Mouse (Mus musculus): ENCODE measurements at regions not wholly inside any gene's neighbourhood (a gene's known extent, or its start where the extent isn't known, plus 50 kb on each side); places are given as distances from the start of the nearest gene placed in this dataset.

DNA sequence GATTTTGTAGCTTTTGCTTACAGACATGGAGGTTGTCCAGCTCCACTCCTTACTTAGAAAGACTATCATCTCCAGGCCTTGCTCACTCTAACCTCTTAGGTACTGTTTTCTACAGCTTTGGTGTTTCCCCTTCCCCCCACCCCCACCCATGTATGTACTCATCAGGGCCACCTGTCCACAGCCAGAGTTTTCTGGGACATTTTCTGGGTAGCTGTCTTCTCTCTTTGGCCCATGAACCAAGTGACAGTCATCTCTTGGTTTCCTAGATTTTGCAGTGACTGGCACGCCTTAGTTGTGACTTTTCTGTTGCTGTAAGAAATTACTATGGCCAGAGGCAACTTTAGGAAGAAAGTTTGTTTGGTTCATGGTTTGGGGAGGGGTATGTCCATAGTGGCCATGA lies 181.8 kb upstream of the Klf3 start:
- no peak overlapping the region for H3K4me2 ChIP-seq
- H3K9ac ChIP-seq (ENCODE audit: low read depth, low read length), result no peak overlapping the region
- peaks cover 12% of the 10 kb centered on the region for H3K4me1 ChIP-seq (replicated peaks; ENCODE audit: control insufficient read depth, insufficient read depth, low read length)
- WGBS, result 81% methylated on average over 1 of the region's 1 CpGs
- no peak overlapping the region for H3K4me3 ChIP-seq (ENCODE audit: low read depth, low read length)
- no peak overlapping the region for H3K27ac ChIP-seq (ENCODE audit: low read depth, low read length)
- DNase-seq (ENCODE audit: low spot score), result no peak
- H3K27me3 ChIP-seq (replicated peaks; ENCODE audit: control insufficient read depth, insufficient read depth, low read length), result peaks cover under 1% of the 10 kb centered on the region; the same call in 1 of the 2 replicates
- no peak for ATAC-seq (replicated peaks; ENCODE audit: low FRiP score)
- no peaks in the 10 kb centered on the region for H3K36me3 ChIP-seq (ENCODE audit: control insufficient read depth, insufficient read depth, low read length)
- H3K9me3 ChIP-seq (ENCODE audit: control insufficient read depth, low read length), result no peaks in the 10 kb centered on the region

GRCm38 (mm10) chr5:64623653-64624052 lies 179.5 kb upstream of the Klf3 start:
- Histone ChIP-seq H3K9me3 (ENCODE audit: control insufficient read depth, low read length) (no peaks in the 10 kb centered on the region), H3K36me3 (ENCODE audit: control insufficient read depth, insufficient read depth, low read length) (no peaks in the 10 kb centered on the region), H3K4me3 (ENCODE audit: low read depth, low read length) (no peak overlapping the region), H3K4me2 (no peak overlapping the region), H3K27me3 (replicated peaks; ENCODE audit: control insufficient read depth, insufficient read depth, low read length) (peaks cover 3% of the 10 kb centered on the region; the same call in 1 of the 2 replicates), H3K27ac (ENCODE audit: low read depth, low read length) (no peak overlapping the region), H3K9ac (ENCODE audit: low read depth, low read length) (no peak overlapping the region), H3K4me1 (replicated peaks; ENCODE audit: control insufficient read depth, insufficient read depth, low read length) (peaks cover 14% of the 10 kb centered on the region)
- ATAC-seq (replicated peaks; ENCODE audit: low FRiP score) (peak; percentile 53), DNase-seq (ENCODE audit: low spot score) (no peak)
- 69% methylated on average over 3 of the region's 3 CpGs for WGBS

- H3K27me3 ChIP-seq (replicated peaks; ENCODE audit: control insufficient read depth, insufficient read depth, low read length), result peaks cover 3% of the 10 kb centered on the region; the same call in 1 of the 2 replicates
- H3K4me2 ChIP-seq, result no peak overlapping the region
- no peaks in the 10 kb centered on the region for H3K36me3 ChIP-seq (ENCODE audit: control insufficient read depth, insufficient read depth, low read length)
- H3K4me1 ChIP-seq (replicated peaks; ENCODE audit: control insufficient read depth, insufficient read depth, low read length), result peaks cover 14% of the 10 kb centered on the region
- ATAC-seq (replicated peaks; ENCODE audit: low FRiP score), result no peak
- no peaks in the 10 kb centered on the region for H3K9me3 ChIP-seq (ENCODE audit: control insufficient read depth, low read length)
- H3K9ac ChIP-seq (ENCODE audit: low read depth, low read length), result no peak overlapping the region
- no peak overlapping the region for H3K4me3 ChIP-seq (ENCODE audit: low read depth, low read length)
- no peak overlapping the region for H3K27ac ChIP-seq (ENCODE audit: low read depth, low read length)
- WGBS, result 77% methylated on average over 6 of the region's 6 CpGs
- DNase-seq (ENCODE audit: low spot score), result no peak
Measured at GRCm38 (mm10) chr5:64624205-64624604, 179.0 kb upstream of the Klf3 start.

GRCm38 (mm10) chr5:64625421-64625820 lies 177.8 kb upstream of the Klf3 start:
- no peak for ATAC-seq (replicated peaks; ENCODE audit: low FRiP score)
- peaks cover 3% of the 10 kb centered on the region; the same call in 1 of the 2 replicates for H3K27me3 ChIP-seq (replicated peaks; ENCODE audit: control insufficient read depth, insufficient read depth, low read length)
- no peaks in the 10 kb centered on the region for H3K9me3 ChIP-seq (ENCODE audit: control insufficient read depth, low read length)
- no peak overlapping the region for H3K9ac ChIP-seq (ENCODE audit: low read depth, low read length)
- peaks cover 14% of the 10 kb centered on the region for H3K4me1 ChIP-seq (replicated peaks; ENCODE audit: control insufficient read depth, insufficient read depth, low read length)
- H3K36me3 ChIP-seq (ENCODE audit: control insufficient read depth, insufficient read depth, low read length), result no peaks in the 10 kb centered on the region
- H3K27ac ChIP-seq (ENCODE audit: low read depth, low read length), result no peak overlapping the region
- H3K4me3 ChIP-seq (ENCODE audit: low read depth, low read length), result no peak overlapping the region
- no peak overlapping the region; the same call in 1 of the 2 replicates for H3K4me2 ChIP-seq
- DNase-seq (ENCODE audit: low spot score), result no peak
- WGBS, result 74% methylated on average over 4 of the region's 4 CpGs

GRCm38 (mm10) chr5:64625841-64626298 lies 177.3 kb upstream of the Klf3 start:
- Histone ChIP-seq H3K9ac (ENCODE audit: low read depth, low read length) (no peak overlapping the region), H3K4me1 (replicated peaks; ENCODE audit: control insufficient read depth, insufficient read depth, low read length) (peaks cover 14% of the 10 kb centered on the region), H3K27ac (ENCODE audit: low read depth, low read length) (no peak overlapping the region), H3K4me2 (no peak overlapping the region; the same call in 1 of the 2 replicates), H3K36me3 (ENCODE audit: control insufficient read depth, insufficient read depth, low read length) (no peaks in the 10 kb centered on the region), H3K27me3 (replicated peaks; ENCODE audit: control insufficient read depth, insufficient read depth, low read length) (peaks cover 3% of the 10 kb centered on the region; the same call in 1 of the 2 replicates), H3K9me3 (ENCODE audit: control insufficient read depth, low read length) (no peaks in the 10 kb centered on the region), H3K4me3 (ENCODE audit: low read depth, low read length) (no peak overlapping the region)
- WGBS, result 27% methylated on average over 6 of the region's 6 CpGs
- DNase-seq (ENCODE audit: low spot score) (no peak), ATAC-seq (replicated peaks; ENCODE audit: low FRiP score) (no peak)

- Histone ChIP-seq H3K27ac (ENCODE audit: low read depth, low read length) (no peak overlapping the region), H3K36me3 (ENCODE audit: control insufficient read depth, insufficient read depth, low read length) (no peaks in the 10 kb centered on the region), H3K4me3 (ENCODE audit: low read depth, low read length) (no peak overlapping the region), H3K27me3 (replicated peaks; ENCODE audit: control insufficient read depth, insufficient read depth, low read length) (peaks cover 3% of the 10 kb centered on the region; the same call in 1 of the 2 replicates), H3K9ac (ENCODE audit: low read depth, low read length) (no peak overlapping the region), H3K4me2 (no peak overlapping the region), H3K9me3 (ENCODE audit: control insufficient read depth, low read length) (no peaks in the 10 kb centered on the region), H3K4me1 (replicated peaks; ENCODE audit: control insufficient read depth, insufficient read depth, low read length) (peaks cover 14% of the 10 kb centered on the region)
- 16% methylated on average over 9 of the region's 9 CpGs for WGBS
- ATAC-seq (replicated peaks; ENCODE audit: low FRiP score) (no peak), DNase-seq (ENCODE audit: low spot score) (no peak)
Measured at GRCm38 (mm10) chr5:64626351-64626750, 176.8 kb upstream of the Klf3 start.

- no peak for DNase-seq (ENCODE audit: low spot score)
- 86% methylated on average over 2 of the region's 2 CpGs for WGBS
- H3K27ac ChIP-seq (ENCODE audit: low read depth, low read length), result no peak overlapping the region
- no peak for ATAC-seq (replicated peaks; ENCODE audit: low FRiP score)
- H3K9me3 ChIP-seq (ENCODE audit: control insufficient read depth, low read length), result no peaks in the 10 kb centered on the region
- no peaks in the 10 kb centered on the region for H3K36me3 ChIP-seq (ENCODE audit: control insufficient read depth, insufficient read depth, low read length)
- peaks cover 9% of the 10 kb centered on the region for H3K4me1 ChIP-seq (replicated peaks; ENCODE audit: control insufficient read depth, insufficient read depth, low read length)
- peaks cover 3% of the 10 kb centered on the region; the same call in 1 of the 2 replicates for H3K27me3 ChIP-seq (replicated peaks; ENCODE audit: control insufficient read depth, insufficient read depth, low read length)
- no peak overlapping the region for H3K4me3 ChIP-seq (ENCODE audit: low read depth, low read length)
- H3K4me2 ChIP-seq, result no peak overlapping the region
- no peak overlapping the region for H3K9ac ChIP-seq (ENCODE audit: low read depth, low read length)
Measured at GRCm38 (mm10) chr5:64630582-64630981, 172.6 kb upstream of the Klf3 start.

DNA sequence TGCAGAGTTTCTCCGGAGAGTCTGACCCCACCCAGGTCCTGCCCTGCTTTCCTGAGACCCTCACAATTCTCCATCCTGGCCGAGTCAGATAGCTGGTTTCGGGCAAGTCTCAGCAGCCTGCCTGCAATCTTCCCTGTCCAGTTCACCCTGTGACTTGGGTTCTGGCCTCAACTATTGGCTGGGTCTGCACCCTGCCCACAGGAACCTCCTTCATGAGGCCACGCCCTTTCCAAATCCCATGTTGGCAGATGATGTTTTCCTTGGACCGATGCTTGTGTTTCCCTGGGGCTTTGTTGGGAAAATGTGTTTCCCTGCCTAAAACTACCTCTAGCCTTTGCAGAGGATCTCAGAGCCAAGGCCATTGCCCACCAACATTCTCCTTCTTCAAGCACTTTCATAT lies 171.0 kb upstream of the Klf3 start:
- 76% methylated on average over 5 of the region's 5 CpGs for WGBS
- H3K9me3 ChIP-seq (ENCODE audit: control insufficient read depth, low read length), result no peaks in the 10 kb centered on the region
- H3K9ac ChIP-seq (ENCODE audit: low read depth, low read length), result no peak overlapping the region
- H3K4me2 ChIP-seq, result no peak overlapping the region
- ATAC-seq (replicated peaks; ENCODE audit: low FRiP score) (no peak), DNase-seq (ENCODE audit: low spot score) (no peak)
- H3K36me3 ChIP-seq (ENCODE audit: control insufficient read depth, insufficient read depth, low read length), result no peaks in the 10 kb centered on the region
- H3K27me3 ChIP-seq (replicated peaks; ENCODE audit: control insufficient read depth, insufficient read depth, low read length), result no peaks in the 10 kb centered on the region
- no peak overlapping the region for H3K27ac ChIP-seq (ENCODE audit: low read depth, low read length)
- peaks cover 2% of the 10 kb centered on the region; the same call in 1 of the 2 replicates for H3K4me1 ChIP-seq (replicated peaks; ENCODE audit: control insufficient read depth, insufficient read depth, low read length)
- no peak overlapping the region for H3K4me3 ChIP-seq (ENCODE audit: low read depth, low read length)

DNA sequence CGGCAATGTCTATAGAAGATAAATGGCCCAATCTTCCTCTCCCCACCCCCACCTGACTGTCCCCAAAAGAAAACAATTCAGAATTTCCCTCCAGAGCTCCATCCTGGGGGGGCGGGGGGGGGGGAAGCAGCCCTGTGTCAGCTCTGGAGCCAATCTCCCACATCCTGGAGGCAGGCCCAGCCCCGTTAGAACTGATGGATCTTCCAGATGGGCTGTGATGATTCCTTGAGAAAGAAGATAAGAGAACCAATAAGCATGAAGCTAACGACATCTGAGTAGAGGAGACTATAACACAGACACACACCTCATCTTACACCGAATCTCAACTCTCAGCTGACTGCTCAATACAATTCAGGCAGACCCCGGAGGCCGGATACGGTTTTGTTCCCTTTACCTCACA lies 169.2 kb upstream of the Klf3 start:
- Histone ChIP-seq H3K9ac (ENCODE audit: low read depth, low read length) (no peak overlapping the region), H3K4me2 (no peak overlapping the region), H3K9me3 (ENCODE audit: control insufficient read depth, low read length) (no peaks in the 10 kb centered on the region), H3K36me3 (ENCODE audit: control insufficient read depth, insufficient read depth, low read length) (no peaks in the 10 kb centered on the region), H3K27me3 (replicated peaks; ENCODE audit: control insufficient read depth, insufficient read depth, low read length) (no peaks in the 10 kb centered on the region), H3K4me1 (replicated peaks; ENCODE audit: control insufficient read depth, insufficient read depth, low read length) (peaks cover 2% of the 10 kb centered on the region; the same call in 1 of the 2 replicates), H3K4me3 (ENCODE audit: low read depth, low read length) (no peak overlapping the region), H3K27ac (ENCODE audit: low read depth, low read length) (no peak overlapping the region)
- DNase-seq (ENCODE audit: low spot score) (no peak), ATAC-seq (replicated peaks; ENCODE audit: low FRiP score) (no peak)
- WGBS, result 69% methylated on average over 8 of the region's 8 CpGs

Data from liver, embryonic 11.5 days (tissue).